Mouse (Mus musculus): ENCODE measurements at regions not wholly inside any gene's neighbourhood (a gene's known extent, or its start where the extent isn't known, plus 50 kb on each side); places are given as distances from the start of the nearest gene placed in this dataset.

DNA sequence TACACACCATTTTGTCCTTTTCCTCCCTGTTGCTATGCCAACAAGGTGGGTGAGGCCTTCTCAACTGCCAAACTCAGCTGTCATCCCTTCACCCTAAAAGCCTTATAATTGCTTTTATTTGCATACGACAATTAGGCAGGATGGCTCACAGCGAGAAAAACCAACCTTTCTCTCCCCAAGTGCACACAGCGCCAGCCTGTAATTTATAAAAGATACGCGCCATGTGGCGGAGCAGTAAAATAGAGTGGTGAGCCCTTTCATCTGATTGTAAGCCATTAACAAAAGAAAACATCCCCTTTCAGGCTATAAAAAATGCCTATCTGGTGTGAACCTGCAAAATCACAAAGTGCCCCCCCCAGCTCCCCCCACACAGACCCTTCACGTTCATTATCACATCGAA, 262.0 kb downstream of the Nr2f2 start:
- 15% methylated on average over 8 of the region's 8 CpGs for WGBS
- H3K27ac ChIP-seq = no peak overlapping the region
- H3K36me3 ChIP-seq = no peaks in the 10 kb centered on the region
- H3K9ac ChIP-seq = no peak overlapping the region
- H3K4me3 ChIP-seq (replicated peaks) = no peak overlapping the region
- no peak for ATAC-seq (replicated peaks; ENCODE audit: low FRiP score)
- H3K9me3 ChIP-seq (replicated peaks) = no peaks in the 10 kb centered on the region
- H3K4me1 ChIP-seq = peaks cover 5% of the 10 kb centered on the region; the same call in 1 of the 2 replicates
- 0 out of 2 replicates have a peak, but pooled peaks cover 3% of the 10 kb centered on the region for H3K27me3 ChIP-seq
- H3K4me2 ChIP-seq = no peak overlapping the region

DNA sequence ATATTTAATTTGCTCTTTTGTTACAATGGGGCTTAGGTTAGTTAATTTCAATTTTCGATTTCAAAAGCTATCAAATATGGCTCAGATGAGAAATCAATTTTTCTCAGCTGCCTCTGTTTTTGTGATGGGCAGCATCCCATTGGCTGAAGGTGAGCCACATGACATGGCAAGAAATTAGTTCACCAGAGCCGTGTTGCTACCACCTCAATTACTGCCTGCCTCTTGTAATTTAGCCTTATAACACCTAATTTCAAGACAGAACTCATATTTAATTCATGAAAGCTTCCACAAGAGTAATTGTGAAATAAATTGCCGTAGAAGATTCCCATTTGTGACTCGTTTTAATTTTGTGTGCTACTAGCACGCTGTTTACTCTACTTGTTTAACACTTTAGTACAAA, 262.9 kb downstream of the Nr2f2 start:
- WGBS = 69% methylated on average over 5 of the region's 5 CpGs
- no peak overlapping the region for H3K27ac ChIP-seq
- ATAC-seq (replicated peaks; ENCODE audit: low FRiP score) = no peak

GRCm38 (mm10) chr7:70099001-70099400, 267.5 kb downstream of the Nr2f2 start:
- H3K27ac ChIP-seq = no peak overlapping the region
- no peak overlapping the region for H3K4me2 ChIP-seq
- H3K4me3 ChIP-seq (replicated peaks) = no peak overlapping the region
- 95% methylated on average over 1 of the region's 1 CpGs for WGBS
- no peaks in the 10 kb centered on the region for H3K27me3 ChIP-seq
- no peaks in the 10 kb centered on the region for H3K9me3 ChIP-seq (replicated peaks)
- ATAC-seq (replicated peaks; ENCODE audit: low FRiP score) = no peak
- H3K9ac ChIP-seq = no peak overlapping the region
- no peaks in the 10 kb centered on the region for H3K4me1 ChIP-seq
- no peaks in the 10 kb centered on the region for H3K36me3 ChIP-seq

More for the DNA sequence above, 262.9 kb downstream of the Nr2f2 start:
- Histone ChIP-seq H3K9ac (no peak overlapping the region), H3K36me3 (no peaks in the 10 kb centered on the region), H3K4me2 (no peak overlapping the region), H3K27me3 (0 out of 2 replicates have a peak, but pooled peaks cover 3% of the 10 kb centered on the region), H3K9me3 (replicated peaks) (no peaks in the 10 kb centered on the region), H3K4me3 (replicated peaks) (no peak overlapping the region), H3K4me1 (peaks cover 5% of the 10 kb centered on the region; the same call in 1 of the 2 replicates)

DNA sequence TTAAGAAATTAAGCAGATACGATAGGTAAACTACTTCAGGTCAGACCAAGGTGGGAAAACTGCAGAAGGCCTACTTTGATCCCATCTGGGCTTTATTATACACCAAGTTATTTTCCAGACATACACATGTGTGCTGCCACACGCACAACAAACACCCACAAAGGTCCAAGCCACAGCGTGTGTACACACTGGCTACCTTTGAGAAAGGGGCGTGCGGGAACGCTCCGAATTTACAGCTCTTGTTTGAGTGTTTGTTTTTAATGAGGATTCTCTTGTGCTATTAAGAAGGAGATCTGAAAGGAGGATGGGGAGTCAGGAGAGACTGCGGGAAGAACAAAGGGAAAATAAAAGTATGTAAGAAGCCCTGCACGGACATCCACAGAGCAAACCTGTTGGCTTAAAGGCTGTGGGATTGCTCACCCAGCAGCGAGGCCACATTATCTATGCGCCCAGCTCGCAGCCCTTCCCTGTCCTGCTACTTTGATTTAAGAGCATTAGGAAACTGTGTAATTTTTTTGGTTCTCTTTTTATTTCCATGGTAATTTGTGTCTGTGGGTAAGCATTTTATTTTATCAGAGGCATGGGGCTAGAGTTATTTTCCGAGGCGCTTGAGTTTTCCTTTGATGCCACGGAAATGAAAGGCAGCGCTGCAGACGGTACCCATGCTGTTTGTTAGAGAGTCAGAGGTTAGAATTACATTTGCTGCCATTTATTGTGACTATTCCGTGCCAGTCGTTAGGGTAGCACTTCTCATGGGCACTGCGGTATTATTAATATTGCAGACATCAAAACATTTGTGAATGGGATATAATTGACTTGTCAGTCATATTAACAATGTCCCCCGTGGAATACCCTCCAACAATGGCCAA, 272.4 kb downstream of the Nr2f2 start:
- Histone ChIP-seq H3K36me3 (no peaks in the 10 kb centered on the region), H3K27ac (no peak overlapping the region), H3K4me1 (no peaks in the 10 kb centered on the region), H3K9ac (no peak overlapping the region), H3K4me3 (replicated peaks) (no peak overlapping the region), H3K9me3 (replicated peaks) (0 out of 2 replicates have a peak, but pooled peaks cover 3% of the 10 kb centered on the region), H3K4me2 (no peak overlapping the region), H3K27me3 (no peaks in the 10 kb centered on the region)
- 68% methylated on average over 21 of the region's 21 CpGs for WGBS
- ATAC-seq (replicated peaks; ENCODE audit: low FRiP score) = no peak

- WGBS = 96% methylated on average over 2 of the region's 2 CpGs
- no peak overlapping the region for H3K4me2 ChIP-seq
Observed at GRCm38 (mm10) chr7:70092089-70092488, 274.4 kb downstream of the Nr2f2 start.

DNA sequence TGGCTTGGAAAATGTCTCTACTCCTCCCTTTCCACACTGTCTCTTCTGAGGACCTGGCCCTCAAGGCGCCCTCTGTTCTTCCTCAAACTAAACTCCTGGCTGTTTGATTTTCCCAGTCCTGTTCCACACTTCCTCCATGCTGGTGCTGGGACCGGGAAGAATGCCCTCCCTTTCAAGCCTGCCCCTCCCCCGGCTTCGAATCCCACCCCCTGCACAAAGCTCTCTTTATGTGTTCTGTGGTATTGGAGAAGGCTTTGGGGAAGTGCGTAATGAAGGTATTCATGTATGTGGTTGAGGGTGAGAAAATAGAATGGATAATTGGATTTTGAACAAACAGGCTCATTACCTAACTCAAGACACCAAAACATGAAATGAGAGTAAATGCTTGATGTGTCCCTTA, 277.4 kb downstream of the Nr2f2 start:
- H3K4me2 ChIP-seq = no peak overlapping the region
- WGBS = 66% methylated on average over 5 of the region's 5 CpGs

More at GRCm38 (mm10) chr7:70092089-70092488, 274.4 kb downstream of the Nr2f2 start:
- Histone ChIP-seq H3K9me3 (replicated peaks) (0 out of 2 replicates have a peak, but pooled peaks cover 3% of the 10 kb centered on the region), H3K4me3 (replicated peaks) (no peak overlapping the region), H3K27ac (no peak overlapping the region), H3K9ac (no peak overlapping the region), H3K4me1 (no peaks in the 10 kb centered on the region), H3K27me3 (no peaks in the 10 kb centered on the region), H3K36me3 (no peaks in the 10 kb centered on the region)
- no peak for ATAC-seq (replicated peaks; ENCODE audit: low FRiP score)

GRCm38 (mm10) chr7:70069662-70070061, 296.9 kb downstream of the Nr2f2 start:
- WGBS = 43% methylated on average over 1 of the region's 1 CpGs
- no peaks in the 10 kb centered on the region for H3K36me3 ChIP-seq
- no peak overlapping the region for H3K4me2 ChIP-seq
- H3K27me3 ChIP-seq = no peaks in the 10 kb centered on the region
- no peaks in the 10 kb centered on the region for H3K9me3 ChIP-seq (replicated peaks)
- no peak for ATAC-seq (replicated peaks; ENCODE audit: low FRiP score)
- H3K9ac ChIP-seq = no peak overlapping the region
- peaks cover 17% of the 10 kb centered on the region for H3K4me1 ChIP-seq
- H3K27ac ChIP-seq = no peak overlapping the region
- no peak overlapping the region for H3K4me3 ChIP-seq (replicated peaks)

More for the DNA sequence above, 277.4 kb downstream of the Nr2f2 start:
- Histone ChIP-seq H3K9ac (no peak overlapping the region), H3K36me3 (no peaks in the 10 kb centered on the region), H3K4me3 (replicated peaks) (no peak overlapping the region), H3K27me3 (no peaks in the 10 kb centered on the region), H3K27ac (no peak overlapping the region), H3K9me3 (replicated peaks) (0 out of 2 replicates have a peak, but pooled peaks cover 3% of the 10 kb centered on the region), H3K4me1 (no peaks in the 10 kb centered on the region)
- no peak for ATAC-seq (replicated peaks; ENCODE audit: low FRiP score)

DNA sequence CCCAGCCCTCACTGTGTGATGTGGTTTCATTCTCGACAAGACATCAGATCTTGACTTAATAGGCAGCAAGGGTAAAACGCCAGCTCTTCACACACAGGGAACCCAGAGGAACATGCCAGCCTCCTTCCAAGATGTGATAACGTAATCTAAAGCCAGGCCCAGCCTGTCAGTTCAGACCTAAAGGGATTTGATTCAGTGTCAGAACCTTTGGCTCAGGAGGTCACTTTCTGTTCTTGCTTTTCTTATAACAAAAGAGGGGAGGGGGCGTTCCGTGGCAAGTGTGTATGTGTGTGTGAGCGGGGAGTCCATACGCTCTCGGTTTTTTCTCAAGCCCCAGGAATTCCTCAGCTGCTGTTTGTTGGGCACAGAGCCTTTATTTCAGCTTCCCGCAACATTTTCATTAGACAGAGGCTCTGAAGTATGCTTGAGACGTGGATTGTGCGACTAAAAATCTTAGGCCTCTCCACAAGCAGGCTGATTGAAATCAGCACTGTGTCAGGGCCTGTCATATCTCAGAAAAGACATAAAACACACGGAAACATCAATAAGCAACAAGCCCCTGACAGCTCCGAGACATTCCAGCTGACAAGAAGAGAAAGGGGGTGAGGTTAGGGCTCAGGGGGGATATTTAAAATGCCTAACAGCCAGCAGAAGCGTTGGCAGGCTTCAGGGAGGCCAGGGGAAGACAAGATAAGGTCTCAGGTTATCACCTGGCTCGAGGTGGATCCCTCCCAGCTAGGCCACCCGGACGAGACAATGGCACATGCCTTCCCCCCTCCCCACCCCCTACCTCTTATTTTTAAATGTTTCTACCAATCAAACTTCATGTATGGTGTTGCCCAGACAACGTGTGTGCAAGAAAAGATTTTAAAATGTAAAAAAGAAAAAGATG, 298.5 kb downstream of the Nr2f2 start:
- Histone ChIP-seq H3K9me3 (replicated peaks) (no peaks in the 10 kb centered on the region), H3K27me3 (no peaks in the 10 kb centered on the region), H3K4me1 (peaks cover 17% of the 10 kb centered on the region), H3K27ac (no peak overlapping the region), H3K4me3 (replicated peaks) (no peak overlapping the region), H3K9ac (no peak overlapping the region), H3K4me2 (no peak overlapping the region), H3K36me3 (no peaks in the 10 kb centered on the region)
- no peak for ATAC-seq (replicated peaks; ENCODE audit: low FRiP score)
- 34% methylated on average over 18 of the region's 18 CpGs for WGBS

DNA sequence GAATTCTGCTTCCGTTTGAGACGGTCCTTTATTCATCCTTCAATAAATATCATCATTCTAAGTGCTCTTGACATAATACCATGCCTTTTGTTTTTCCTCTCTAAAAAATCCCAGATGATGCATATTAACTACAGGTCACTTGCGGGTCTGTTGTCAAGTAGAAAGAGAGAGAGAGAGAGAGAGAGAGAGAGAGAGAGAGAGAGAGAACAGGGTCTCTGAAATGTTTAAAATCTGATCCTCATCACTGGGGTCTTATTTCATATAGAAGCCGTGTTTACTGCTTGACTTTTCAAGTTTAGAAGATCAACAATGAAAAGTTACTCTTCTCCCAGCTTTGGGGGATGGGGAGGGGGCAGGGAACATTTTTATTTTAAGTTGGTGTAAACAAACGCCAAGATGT, 299.5 kb downstream of the Nr2f2 start:
- WGBS = 62% methylated on average over 5 of the region's 5 CpGs
- Histone ChIP-seq H3K27ac (no peak overlapping the region), H3K4me3 (replicated peaks) (no peak overlapping the region), H3K4me2 (no peak overlapping the region), H3K36me3 (no peaks in the 10 kb centered on the region), H3K9ac (no peak overlapping the region), H3K4me1 (peaks cover 17% of the 10 kb centered on the region), H3K27me3 (no peaks in the 10 kb centered on the region), H3K9me3 (replicated peaks) (no peaks in the 10 kb centered on the region)
- no peak for ATAC-seq (replicated peaks; ENCODE audit: low FRiP score)

GRCm38 (mm10) chr7:70066448-70066847, 300.1 kb downstream of the Nr2f2 start:
- no peaks in the 10 kb centered on the region for H3K9me3 ChIP-seq (replicated peaks)
- H3K36me3 ChIP-seq = no peaks in the 10 kb centered on the region
- H3K4me1 ChIP-seq = peaks cover 17% of the 10 kb centered on the region
- ATAC-seq (replicated peaks; ENCODE audit: low FRiP score) = no peak
- H3K27ac ChIP-seq = 0 out of 2 replicates have a peak overlapping the region, but pooled peaks have one; percentile 0
- no peak overlapping the region for H3K4me3 ChIP-seq (replicated peaks)
- no peak overlapping the region for H3K4me2 ChIP-seq
- 79% methylated on average over 7 of the region's 7 CpGs for WGBS
- H3K27me3 ChIP-seq = no peaks in the 10 kb centered on the region
- no peak overlapping the region for H3K9ac ChIP-seq

- H3K9me3 ChIP-seq (replicated peaks) = no peaks in the 10 kb centered on the region
- no peak overlapping the region for H3K27ac ChIP-seq
- H3K4me2 ChIP-seq = no peak overlapping the region
- H3K36me3 ChIP-seq = no peaks in the 10 kb centered on the region
- no peak overlapping the region for H3K4me3 ChIP-seq (replicated peaks)
- ATAC-seq (replicated peaks; ENCODE audit: low FRiP score) = peak; percentile 88
- 29% methylated on average over 11 of the region's 11 CpGs for WGBS
- no peak overlapping the region for H3K9ac ChIP-seq
- H3K4me1 ChIP-seq = peaks cover 17% of the 10 kb centered on the region
- H3K27me3 ChIP-seq = no peaks in the 10 kb centered on the region
Observed at GRCm38 (mm10) chr7:70065471-70066130, 300.9 kb downstream of the Nr2f2 start.

Data from kidney, embryonic 15.5 days (tissue).